Mouse (Mus musculus) lung, postnatal 0 days (tissue): ENCODE measurements around the gene 1700025F22Rik. TPM values are rescaled to one million over a fixed set of nuclear protein-coding genes. Genes with fewer than 3 reads are reported as not detected.
"Not testable (repeated sequence)": the region's sequence is repeated elsewhere in the genome, so short reads cannot be mapped to it uniquely, and the experiment has no call there.

ENCODE experiments used
- ATAC-seq: fragments of 200-750 bp; cut with Nextera tagmentation; 2 replicates; pipeline ENCODE4 v1.8.0; 2017; ENCODE audit warnings: moderate library complexity
- DNase-seq: peaks from one replicate; pipeline ENCODE4 v3.0.0-alpha.2; 2016; ENCODE audit warnings: low spot score
- H3K27ac ChIP-seq: fragments of 300-500 bp; sonication (generic); 2 replicates; pipeline ENCODE4 v1.5.1; 2014; ENCODE audit warnings: antibody characterized with exemption, mild to moderate bottlenecking, low read length, mixed read lengths
- H3K27me3 ChIP-seq: fragments of 300-500 bp; sonication (generic); replicated peaks from 2 replicates; pipeline ENCODE4 v1.6.1; 2014; ENCODE audit warnings: low read length, mixed read lengths; ENCODE audit not compliant: insufficient read depth
- H3K36me3 ChIP-seq: fragments of 300-500 bp; sonication (generic); 2 replicates; pipeline ENCODE4 v1.6.1; 2014; ENCODE audit warnings: low read length, mixed read lengths; ENCODE audit not compliant: insufficient read depth
- H3K4me1 ChIP-seq: fragments of 300-500 bp; sonication (generic); 2 replicates; pipeline ENCODE4 v1.6.1; 2014; ENCODE audit warnings: antibody characterized with exemption, low read depth, low read length, mixed read lengths; ENCODE audit not compliant: insufficient read depth
- H3K4me2 ChIP-seq: fragments of 300-500 bp; sonication (generic); replicated peaks from 2 replicates; pipeline ENCODE4 v1.6.1; 2014; ENCODE audit warnings: low read depth, mild to moderate bottlenecking, low read length, moderate library complexity, mixed read lengths
- H3K4me3 ChIP-seq: fragments of 300-500 bp; sonication (generic); 2 replicates; pipeline ENCODE4 v1.5.1; 2014; ENCODE audit warnings: low read depth, low read length
- H3K9ac ChIP-seq: fragments of 300-500 bp; sonication (generic); replicated peaks from 2 replicates; pipeline ENCODE4 v1.6.1; 2014; ENCODE audit warnings: low read depth, mild to moderate bottlenecking
- H3K9me3 ChIP-seq: fragments of 300-500 bp; sonication (generic); 2 replicates; pipeline ENCODE4 v1.6.1; 2016; ENCODE audit warnings: low read length, mixed read lengths
- CTCF ChIP-seq: IDR thresholded peaks from 2 replicates; pipeline ENCODE4 v1.5.1; 2016; ENCODE audit warnings: antibody characterized with exemption, mild to moderate bottlenecking
- EP300 ChIP-seq: IDR thresholded peaks from 2 replicates; pipeline ENCODE4 v1.6.1; 2016; ENCODE audit warnings: antibody characterized with exemption, mild to moderate bottlenecking, control low read depth
- WGBS: fragments of 180-500 bp; shearing (Covaris S2); extraction: QIAGEN DNeasy Blood & Tissue Kit; methylation state at CpG from one replicate; pipeline ENCODE4 v1.1.7; 2014; 5-methylcytosine and 5-hydroxymethylcytosine counted together
- polyA plus RNA-seq: library from polyadenylated mRNA; unstranded; fragments of >200 nt; fragmentation: Nextera tagmentation; extraction: Ambion mirVana; gene quantifications from 2 replicates; pipeline ENCODE4 v1.2.1, GENCODE M21; 2015

Gene 1700025F22Rik
- polyA plus RNA-seq = not detected in 2 replicates

DNA sequence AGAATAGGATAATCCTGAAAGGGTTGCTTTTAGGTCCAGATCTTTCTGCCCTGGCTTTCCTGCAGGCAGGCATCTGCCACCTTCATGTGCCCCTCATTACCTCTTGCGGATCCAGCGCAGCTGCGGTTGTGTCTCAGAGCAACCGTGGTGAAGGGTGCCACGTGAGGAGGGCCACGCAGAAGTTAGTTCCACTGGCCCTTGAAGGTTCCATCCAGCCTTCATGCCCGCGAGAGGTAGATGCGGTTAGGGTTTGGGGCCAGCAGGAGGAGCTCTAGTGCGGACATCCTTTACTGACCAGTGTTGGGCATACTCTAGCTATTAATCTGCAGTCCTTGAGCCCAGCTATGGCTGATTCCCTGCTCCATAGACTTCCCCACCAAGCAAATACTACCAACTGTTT is at the start of gene 1700025F22Rik:
Gene 1700025F22Rik (minus strand): TSS at position 149 of the 400 bp plus-strand sequence.
- Histone ChIP-seq H3K4me1 (no peaks in the 10 kb centered on the region), H3K9ac (no peak within 1 kb of the TSS), H3K4me2 (no peak within 1 kb of the TSS), H3K36me3 (no peaks in the 10 kb centered on the region), H3K27ac (no peak within 1 kb of the TSS), H3K9me3 (no peaks in the 10 kb centered on the region), H3K4me3 (no peak within 1 kb of the TSS), H3K27me3 (no peaks in the 10 kb centered on the region)
- ATAC-seq (no peak), DNase-seq (no peak)
- 40% methylated on average over 10 of the region's 10 CpGs for WGBS
- TF ChIP-seq EP300 (no peak), CTCF (peak; percentile 39)

DNA sequence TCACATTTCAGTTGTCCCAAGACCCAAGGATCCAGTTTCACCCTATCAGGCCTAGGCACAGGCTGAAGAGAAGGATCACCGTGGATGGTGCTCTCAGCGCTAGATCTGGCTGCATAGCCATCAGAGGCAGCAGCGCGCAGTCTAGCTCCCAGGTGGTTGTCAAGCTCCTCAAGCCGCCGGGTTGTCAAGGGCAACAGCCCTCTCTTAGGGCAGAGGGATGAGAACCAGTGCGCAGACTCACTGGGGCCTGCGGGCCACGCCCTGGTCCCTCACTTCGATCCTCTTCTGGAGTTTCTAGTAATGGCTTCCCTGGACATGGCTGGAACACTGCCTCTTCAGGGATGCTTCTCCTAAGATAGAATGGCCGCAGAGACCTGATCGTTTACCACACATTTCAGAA is 31.4 kb upstream of the 1700025F22Rik start, which contains the start of gene Ms4a13:
Gene Ms4a13 (minus strand): TSS at position 192 of the 400 bp plus-strand sequence.
- H3K4me3 ChIP-seq = no peak within 1 kb of the TSS
- ATAC-seq (no peak), DNase-seq (no peak)
- H3K27ac ChIP-seq = no peak within 1 kb of the TSS
- H3K4me1 ChIP-seq = no peaks in the 10 kb centered on the region
- no peak within 1 kb of the TSS for H3K4me2 ChIP-seq
- no peaks in the 10 kb centered on the region for H3K27me3 ChIP-seq
- no peak for TF ChIP-seq CTCF
- H3K36me3 ChIP-seq = no peaks in the 10 kb centered on the region
- H3K9ac ChIP-seq = no peak within 1 kb of the TSS
- H3K9me3 ChIP-seq = no peaks in the 10 kb centered on the region
- 61% methylated on average over 12 of the region's 12 CpGs for WGBS

DNA sequence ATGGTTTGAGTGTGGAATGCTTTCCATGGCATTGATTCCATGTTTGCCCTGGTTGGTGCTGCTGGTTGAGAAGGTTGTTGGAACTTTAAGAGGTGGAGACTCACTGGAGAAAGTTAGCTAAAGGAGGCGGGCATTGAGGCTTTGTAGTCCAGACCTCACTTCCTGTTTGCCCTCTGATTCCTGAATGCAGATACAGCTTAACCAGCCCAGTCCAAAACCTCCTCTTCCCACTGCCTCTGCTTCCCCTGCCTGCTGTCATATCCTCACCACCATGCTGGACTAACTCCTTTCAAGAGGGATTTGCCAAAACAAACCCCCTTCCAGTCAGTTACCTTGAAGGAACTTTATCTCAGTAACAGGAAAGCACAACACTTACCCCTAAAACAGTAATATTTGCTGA is 27.4 kb upstream of the 1700025F22Rik start:
- no peaks in the 10 kb centered on the region for H3K36me3 ChIP-seq
- H3K4me1 ChIP-seq = no peaks in the 10 kb centered on the region
- no peak for DNase-seq
- 36% methylated on average over 1 of the region's 1 CpGs for WGBS
- H3K9me3 ChIP-seq = no peaks in the 10 kb centered on the region
- no peak overlapping the region for H3K4me2 ChIP-seq
- no peaks in the 10 kb centered on the region for H3K27me3 ChIP-seq
- no peak overlapping the region for H3K27ac ChIP-seq
- TF ChIP-seq CTCF (no peak), EP300 (no peak)
- H3K4me3 ChIP-seq = no peak overlapping the region
- no peak for ATAC-seq
- no peak overlapping the region for H3K9ac ChIP-seq

DNA sequence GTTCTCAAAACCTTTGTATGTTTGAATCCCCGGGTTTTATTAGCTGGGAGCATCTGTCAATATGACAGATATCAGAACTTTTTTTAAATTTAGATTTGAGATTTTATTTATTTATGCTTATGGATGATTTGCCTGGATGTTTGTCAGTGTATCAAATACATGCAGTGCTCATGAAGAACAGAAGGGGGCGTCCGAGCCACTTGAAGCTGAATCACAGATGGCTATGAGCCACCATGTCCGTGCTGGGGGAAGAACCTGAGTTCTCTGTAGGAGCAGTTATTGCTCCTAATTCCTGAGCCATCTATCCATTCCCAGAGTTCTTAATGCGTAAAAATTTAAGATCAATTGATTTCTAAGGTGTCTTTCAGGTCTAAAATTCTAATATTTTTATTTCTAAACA is 19.0 kb upstream of the 1700025F22Rik start:
- no peak for DNase-seq
- Histone ChIP-seq H3K36me3 (no peaks in the 10 kb centered on the region), H3K4me1 (no peaks in the 10 kb centered on the region), H3K9me3 (no peaks in the 10 kb centered on the region), H3K9ac (no peak overlapping the region), H3K4me3 (no peak overlapping the region), H3K27me3 (no peaks in the 10 kb centered on the region), H3K27ac (no peak overlapping the region), H3K4me2 (no peak overlapping the region)
- no peak for TF ChIP-seq EP300
- TF ChIP-seq CTCF = peak; percentile 31; the same call in 1 of the 2 replicates
- no peak for ATAC-seq
- WGBS = 20% methylated on average over 5 of the region's 5 CpGs

DNA sequence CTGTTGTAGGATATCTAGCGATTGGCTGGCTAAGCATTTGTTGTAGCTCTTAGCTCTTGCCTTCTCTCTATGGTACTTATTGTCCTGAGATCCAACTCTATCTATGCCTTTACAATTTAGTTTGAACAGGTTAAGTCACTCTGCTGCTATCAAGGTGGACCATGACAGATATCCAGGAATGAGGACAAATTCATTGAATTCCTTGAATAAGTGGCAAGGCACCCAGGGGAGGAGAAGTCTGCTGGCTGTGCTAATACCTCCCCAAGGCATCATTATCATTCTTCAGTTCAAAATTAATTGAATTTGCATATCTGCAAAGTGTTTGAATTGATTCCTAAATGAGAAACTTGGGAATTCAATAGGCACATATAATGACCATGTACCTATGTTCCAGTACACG is 12.3 kb upstream of the 1700025F22Rik start:
- Histone ChIP-seq H3K9ac (no peak overlapping the region), H3K4me2 (no peak overlapping the region), H3K4me1 (no peaks in the 10 kb centered on the region), H3K27me3 (no peaks in the 10 kb centered on the region), H3K4me3 (no peak overlapping the region), H3K36me3 (no peaks in the 10 kb centered on the region), H3K27ac (no peak overlapping the region), H3K9me3 (no peaks in the 10 kb centered on the region)
- WGBS = 52% methylated on average over 2 of the region's 2 CpGs
- TF ChIP-seq CTCF (no peak), EP300 (no peak)
- no peak for DNase-seq
- ATAC-seq = no peak

DNA sequence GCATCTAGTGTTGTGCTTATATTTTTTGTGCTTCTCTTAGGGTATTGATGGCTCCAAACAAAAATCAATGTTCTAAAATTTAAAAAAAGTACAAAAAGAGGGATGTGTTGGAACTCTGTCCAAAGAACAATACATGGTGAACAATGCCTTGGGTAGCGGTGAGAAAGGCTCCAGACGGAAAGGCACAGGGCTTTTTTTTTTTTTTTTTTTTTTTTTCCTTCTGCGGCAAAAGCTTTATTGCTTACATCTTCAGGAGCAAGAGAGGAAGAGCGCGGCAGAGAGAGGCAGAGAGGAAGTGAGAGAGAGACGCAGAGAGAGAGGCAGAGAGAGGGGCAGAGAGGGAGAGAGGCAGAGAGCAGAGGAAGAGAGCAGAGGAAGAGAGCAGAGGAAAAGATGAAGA is 7.2 kb downstream of the 1700025F22Rik start:
- H3K27me3 ChIP-seq, H3K4me2 ChIP-seq, H3K36me3 ChIP-seq, H3K4me1 ChIP-seq, H3K27ac ChIP-seq, H3K9me3 ChIP-seq, ATAC-seq, DNase-seq, H3K9ac ChIP-seq, H3K4me3 ChIP-seq: not testable (repeated sequence)
- WGBS = 69% methylated on average over 5 of the region's 6 CpGs

DNA sequence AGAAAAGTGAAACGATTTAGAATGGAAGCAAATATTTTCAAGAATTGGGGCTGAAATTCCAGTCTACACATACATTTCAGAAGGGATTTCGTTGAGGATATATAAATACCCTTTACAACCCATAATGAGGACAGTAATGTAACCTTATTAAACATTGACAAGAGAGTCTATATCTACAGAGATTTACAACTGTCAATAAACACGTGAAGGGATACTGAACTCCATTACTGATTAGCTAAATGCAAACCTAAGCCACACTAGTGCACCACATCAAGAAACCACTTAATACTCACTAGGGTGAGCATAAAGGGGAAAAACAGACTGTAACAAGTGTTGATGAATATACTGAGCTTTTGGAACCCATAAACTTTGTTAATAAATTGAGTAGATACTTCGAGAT is 29.8 kb downstream of the 1700025F22Rik start:
- H3K27me3 ChIP-seq = no peaks in the 10 kb centered on the region
- no peaks in the 10 kb centered on the region for H3K36me3 ChIP-seq
- H3K9me3 ChIP-seq = no peaks in the 10 kb centered on the region
- H3K4me2 ChIP-seq = no peak overlapping the region
- no peak overlapping the region for H3K27ac ChIP-seq
- no peak for DNase-seq
- no peaks in the 10 kb centered on the region for H3K4me1 ChIP-seq
- no peak overlapping the region for H3K4me3 ChIP-seq
- TF ChIP-seq CTCF = no peak
- no peak for TF ChIP-seq EP300
- 63% methylated on average over 4 of the region's 4 CpGs for whole genome bisulfite sequencing
- ATAC-seq = no peak
- H3K9ac ChIP-seq = no peak overlapping the region
